Mouse (Mus musculus): ENCODE measurements at regions not wholly inside any gene's neighbourhood (a gene's known extent, or its start where the extent isn't known, plus 50 kb on each side); places are given as distances from the start of the nearest gene placed in this dataset.

GRCm38 (mm10) chr4:106092676-106093070, 223.3 kb upstream of the Usp24 start:
- TF ChIP-seq CTCF (IDR thresholded peaks at IDR 0.05): no peak
- H3K4me3 ChIP-seq: no peak overlapping the region
- no peak overlapping the region for H3K27ac ChIP-seq
- no peak for DNase-seq
- intact Hi-C loops (cut with DNase I): loop anchor here (10.0 kb wide), 1 partner anchor 938 kb away; the partner anchor contains the start of gene Plpp3

DNA sequence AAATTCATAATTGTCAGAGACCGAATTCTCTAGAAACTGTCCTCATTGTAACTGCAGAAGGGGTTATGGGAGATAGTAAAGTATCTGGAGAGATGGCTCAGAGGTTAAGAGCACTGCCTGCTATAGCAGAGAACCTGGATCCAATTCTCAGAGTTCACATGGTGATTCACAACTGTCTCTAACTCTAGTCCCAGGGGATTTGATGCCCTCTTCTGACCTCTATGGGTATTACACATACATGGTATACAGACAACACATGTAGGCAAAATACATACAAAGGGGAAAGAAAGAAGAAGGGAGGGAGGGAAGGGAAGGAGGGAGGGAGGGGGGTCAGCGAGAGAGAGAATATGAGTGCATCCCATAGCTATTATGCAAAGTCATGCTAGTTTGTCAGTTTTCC, 222.8 kb upstream of the Usp24 start:
- Histone ChIP-seq H3K4me3 (no peak overlapping the region), H3K27ac (no peak overlapping the region)
- no peak for DNase-seq
- intact Hi-C loops (cut with DNase I): loop anchor here (10.0 kb wide), 1 partner anchor 938 kb away; the partner anchor contains the start of gene Plpp3
- peak; percentile 34; the same call in 1 of the 2 replicates for TF ChIP-seq CTCF (IDR thresholded peaks at IDR 0.05)

DNA sequence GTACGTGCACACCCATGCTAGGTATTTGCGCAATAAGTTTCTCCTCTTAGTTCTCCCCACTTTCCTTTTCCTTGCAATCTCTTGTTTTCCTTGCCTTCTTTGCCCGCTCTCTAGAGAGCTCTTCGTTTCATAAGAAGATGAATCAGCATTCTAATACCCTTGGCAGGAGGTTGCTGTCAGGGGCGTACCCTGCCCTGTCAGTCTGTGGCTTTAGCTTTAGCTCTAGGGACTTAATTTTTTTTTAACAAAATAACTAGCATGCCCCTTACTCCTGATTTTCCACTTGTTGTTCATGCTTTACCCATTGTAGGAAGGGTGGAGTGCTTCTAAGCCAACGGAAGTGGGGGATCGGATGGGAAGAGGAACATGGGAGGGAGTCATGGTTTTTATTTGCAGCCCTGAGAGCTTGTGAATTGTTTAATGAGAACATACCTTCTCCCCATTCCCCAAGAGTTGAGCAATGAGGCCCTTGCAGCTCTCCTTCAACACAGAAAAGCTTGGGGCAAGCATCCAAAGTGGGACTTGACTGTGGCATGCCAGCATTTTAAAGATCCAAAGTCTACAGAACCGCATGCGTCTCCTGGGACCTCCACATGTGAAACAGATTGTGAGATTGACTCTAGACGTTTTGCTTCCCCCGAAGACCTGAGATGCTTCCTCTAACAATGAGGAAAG, 221.0 kb upstream of the Usp24 start:
- DNase-seq: peak; percentile 21
- Histone ChIP-seq H3K4me3 (no peak overlapping the region), H3K27ac (peak overlapping the region; percentile 40)
- intact Hi-C loops (cut with DNase I): loop anchor here (10.0 kb wide), 1 partner anchor 940 kb away; the partner anchor contains the start of gene Plpp3
- TF ChIP-seq CTCF (IDR thresholded peaks at IDR 0.05): no peak

DNA sequence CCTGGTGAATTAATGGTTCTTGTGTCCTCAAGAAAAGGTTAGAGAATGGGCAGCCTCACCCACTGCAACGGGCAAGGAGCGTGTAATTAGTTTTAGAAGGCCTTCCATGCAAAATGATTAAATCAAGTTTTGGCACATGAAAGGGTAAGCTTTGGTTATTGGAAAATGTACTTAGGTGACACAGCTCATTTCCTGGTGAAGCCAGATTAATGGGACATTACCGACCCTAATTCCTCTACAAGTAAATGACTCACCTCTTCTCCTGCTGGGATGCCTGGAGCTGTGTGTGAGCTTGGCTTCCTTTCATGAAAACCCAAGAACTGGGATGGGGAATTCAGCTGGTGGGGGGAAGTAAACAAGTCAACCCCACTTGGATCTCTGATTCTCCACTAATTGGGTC, 219.9 kb upstream of the Usp24 start:
- no peak overlapping the region for H3K27ac ChIP-seq
- TF ChIP-seq CTCF (IDR thresholded peaks at IDR 0.05): no peak

DNA sequence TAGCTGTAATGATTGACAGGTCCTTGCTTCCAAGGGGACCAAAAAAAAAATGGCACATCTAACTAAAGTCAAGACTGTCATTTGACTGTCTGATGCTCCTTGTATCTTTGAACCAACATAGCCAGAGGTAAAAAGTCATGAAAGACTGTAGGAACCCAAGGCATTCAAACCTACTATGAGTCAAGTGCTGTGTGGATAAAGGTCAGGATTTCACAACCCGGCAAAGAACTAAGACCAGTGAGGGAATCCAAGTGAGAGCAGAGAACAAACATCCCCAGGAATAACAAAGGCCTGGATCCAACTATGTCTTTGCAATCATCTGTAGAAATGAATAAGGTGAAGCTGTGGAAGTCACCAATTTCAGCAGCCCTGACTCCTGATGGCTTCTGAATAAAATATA, 218.2 kb upstream of the Usp24 start:
- no peak overlapping the region for H3K4me3 ChIP-seq
- DNase-seq: no peak
- no peak overlapping the region for H3K27ac ChIP-seq
- intact Hi-C loops (cut with DNase I): loop anchor here (10.0 kb wide), 1 partner anchor 943 kb away; the partner anchor contains the start of gene Plpp3
- no peak for TF ChIP-seq CTCF (IDR thresholded peaks at IDR 0.05)

More for the DNA sequence above, 219.9 kb upstream of the Usp24 start:
- DNase-seq: no peak
- intact Hi-C loops (cut with DNase I): loop anchor here (10.0 kb wide), 1 partner anchor 941 kb away; the partner anchor contains the start of gene Plpp3
- no peak overlapping the region for H3K4me3 ChIP-seq

DNA sequence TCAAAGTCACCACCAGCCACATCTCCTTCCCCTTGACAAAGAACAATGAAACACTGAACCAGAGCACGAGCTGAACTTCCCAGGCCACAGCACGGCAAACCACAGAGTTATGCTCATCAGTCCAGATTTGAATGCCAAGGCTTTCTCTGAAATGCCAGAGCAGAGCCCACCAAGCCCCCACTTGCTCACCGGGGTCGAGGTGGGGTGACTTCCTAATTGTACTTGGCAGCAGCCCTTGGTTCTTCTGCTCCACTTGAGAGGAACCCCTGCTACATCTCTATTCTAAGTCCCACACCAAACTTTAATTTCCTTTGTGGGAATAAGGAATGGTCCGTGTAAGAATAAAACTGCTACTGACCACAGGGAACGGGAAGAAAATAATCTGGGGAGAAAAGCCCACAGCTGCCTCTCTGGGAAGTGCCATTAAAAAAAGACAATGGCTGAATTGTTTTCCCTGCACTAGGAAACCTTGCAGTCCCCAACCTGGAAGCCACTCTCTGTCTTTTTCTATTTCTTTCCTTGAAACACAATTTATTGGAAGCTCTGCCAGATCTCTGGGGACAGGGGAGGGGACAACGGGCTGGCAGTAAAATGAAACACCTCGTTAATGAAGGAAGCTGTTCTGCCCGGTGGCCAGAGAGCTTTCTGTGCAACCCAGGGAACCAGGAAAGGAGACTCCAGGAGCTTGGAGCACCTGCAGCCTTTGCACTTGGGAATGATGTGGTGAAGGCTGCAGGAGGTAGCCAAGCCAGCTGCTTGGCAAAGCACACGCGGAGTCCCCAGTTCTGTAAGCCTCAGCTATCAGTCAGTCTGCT, 215.6 kb upstream of the Usp24 start:
- Histone ChIP-seq H3K4me3 (no peak overlapping the region), H3K27ac (no peak overlapping the region)
- intact Hi-C loops (cut with DNase I): no loop called here
- TF ChIP-seq CTCF (IDR thresholded peaks at IDR 0.05): no peak
- DNase-seq: peak; percentile 20

- intact Hi-C loops (cut with DNase I): no loop called here
- no peak overlapping the region for H3K27ac ChIP-seq
- no peak for TF ChIP-seq CTCF (IDR thresholded peaks at IDR 0.05)
- DNase-seq: no peak
- no peak overlapping the region for H3K4me3 ChIP-seq
These were observed 214.1 kb upstream of the Usp24 start for GRCm38 (mm10) chr4:106101904-106102303.

DNA sequence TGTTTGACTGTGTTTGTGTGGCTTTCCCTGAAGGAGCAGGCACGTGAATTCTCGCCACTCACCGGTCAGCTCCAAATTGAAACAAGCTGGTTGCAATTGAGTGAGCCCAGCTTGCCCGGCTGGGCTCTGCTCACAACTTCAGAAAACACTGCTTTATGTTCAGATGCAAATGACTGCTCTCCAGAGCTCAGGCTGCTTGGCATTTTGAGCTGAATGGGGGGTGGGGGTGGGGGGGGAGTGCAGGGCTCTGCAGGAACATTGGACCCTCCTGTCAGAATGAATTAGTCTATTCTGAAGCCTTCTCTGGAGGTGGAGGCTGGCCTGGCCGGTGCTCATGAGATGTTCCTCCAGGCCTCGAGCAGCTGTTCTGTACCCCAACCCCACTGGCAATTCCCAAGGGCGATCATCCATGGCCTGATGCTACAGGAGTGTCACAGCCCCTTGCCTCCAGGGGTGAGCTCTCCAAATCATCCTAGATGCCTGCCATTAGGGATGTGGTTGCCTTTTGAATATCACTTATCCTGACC, 213.5 kb upstream of the Usp24 start:
- no peak for TF ChIP-seq CTCF (IDR thresholded peaks at IDR 0.05)
- intact Hi-C loops (cut with DNase I): no loop called here
- no peak overlapping the region for H3K4me3 ChIP-seq
- no peak overlapping the region for H3K27ac ChIP-seq
- no peak for DNase-seq

- no peak for TF ChIP-seq CTCF (IDR thresholded peaks at IDR 0.05)
- no peak for DNase-seq
- Histone ChIP-seq H3K27ac (no peak overlapping the region), H3K4me3 (no peak overlapping the region)
- intact Hi-C loops (cut with DNase I): no loop called here
These were observed 212.0 kb upstream of the Usp24 start for GRCm38 (mm10) chr4:106103750-106104635.

DNA sequence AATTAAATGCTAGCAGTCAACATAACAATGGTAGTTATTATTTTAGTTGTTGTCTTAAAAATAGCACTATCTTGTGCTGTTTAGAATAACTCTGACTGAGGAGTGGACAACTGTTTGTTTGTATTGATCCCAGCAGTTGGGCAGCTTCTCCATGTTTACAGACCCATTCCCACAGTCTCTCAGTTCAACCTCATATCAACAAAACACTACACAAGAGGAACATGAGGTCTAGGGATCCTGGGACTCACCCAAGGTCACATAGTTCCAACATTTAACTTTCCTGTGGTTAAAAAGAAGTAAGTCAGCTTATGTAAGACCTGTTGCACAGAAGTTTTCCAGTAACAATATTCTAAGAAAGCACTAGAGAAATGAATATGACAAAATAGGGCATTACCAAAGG, 203.0 kb upstream of the Usp24 start:
- no peak for DNase-seq
- H3K27ac ChIP-seq: no peak overlapping the region
- intact Hi-C loops (cut with DNase I): no loop called here
- TF ChIP-seq CTCF (IDR thresholded peaks at IDR 0.05): no peak
- no peak overlapping the region for H3K4me3 ChIP-seq

- no peak for TF ChIP-seq CTCF (IDR thresholded peaks at IDR 0.05)
- no peak for DNase-seq
- H3K4me3 ChIP-seq: no peak overlapping the region
- no peak overlapping the region for H3K27ac ChIP-seq
- intact Hi-C loops (cut with DNase I): no loop called here
These were observed 202.3 kb upstream of the Usp24 start for GRCm38 (mm10) chr4:106113747-106114146.

DNA sequence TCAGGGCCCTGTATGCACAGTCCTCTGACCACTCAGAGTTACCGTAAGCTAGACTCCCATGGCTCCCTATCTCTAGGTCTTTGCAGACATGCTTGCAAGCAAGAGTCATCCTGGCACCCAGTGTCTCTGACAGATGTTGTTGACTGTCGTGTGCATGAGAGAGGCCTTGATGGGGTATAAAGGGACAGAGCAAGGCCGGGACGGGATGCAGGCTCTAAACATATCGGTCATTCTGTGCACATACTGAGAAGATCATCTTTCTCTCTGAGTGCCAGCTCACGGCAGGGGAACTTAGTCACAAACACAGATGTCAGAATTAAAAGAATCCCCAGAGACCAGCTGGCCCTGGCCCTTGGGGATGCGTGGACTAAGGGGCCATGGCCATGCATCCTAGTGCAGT, 199.4 kb upstream of the Usp24 start:
- no peak overlapping the region for H3K27ac ChIP-seq

More for the DNA sequence above, 199.4 kb upstream of the Usp24 start:
- no peak for TF ChIP-seq CTCF (IDR thresholded peaks at IDR 0.05)
- DNase-seq: no peak
- H3K4me3 ChIP-seq: no peak overlapping the region
- intact Hi-C loops (cut with DNase I): no loop called here

Measured in gastrocnemius, adult 2 months (tissue).